Mouse (Mus musculus) lung, postnatal 25 days (tissue): ENCODE measurements around the gene Zfp451.
"Not testable (repeated sequence)": the region's sequence is repeated elsewhere in the genome, so short reads cannot be mapped to it uniquely, and the experiment has no call there.

Experiments used
- DNase-seq: peaks from one replicate; pipeline ENCODE4 v3.0.0; 2022; ENCODE audit warnings: low spot score

The Zfp451 gene

GRCm38 (mm10) chr1:33813868-33814794 is at the start of gene Zfp451:
Zfp451 (minus strand) TSS chr1:33814595.
- peak; percentile 90 for DNase-seq

GRCm38 (mm10) chr1:33846807-33847206 is 32.4 kb upstream of the Zfp451 start:
- DNase-seq: no peak

DNA sequence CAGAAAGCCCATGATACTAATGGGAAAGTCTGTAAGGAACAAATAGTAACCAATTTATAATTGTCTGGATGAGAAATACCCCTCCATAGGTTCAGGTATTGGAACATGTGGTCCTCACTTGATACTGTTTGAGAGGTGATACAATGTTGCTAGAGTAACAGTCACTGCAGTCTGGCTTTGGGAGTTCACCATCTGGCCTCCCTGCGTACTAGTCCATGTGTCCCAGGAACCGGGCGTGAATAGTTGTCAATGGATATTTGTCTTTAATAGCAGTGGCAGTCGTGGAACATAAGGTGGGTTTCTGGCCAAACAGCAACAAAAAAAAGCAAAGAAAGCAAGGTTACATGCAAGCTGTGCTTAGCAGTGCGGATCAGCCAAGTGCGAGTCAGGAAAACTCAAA is 29.4 kb upstream of the Zfp451 start:
- DNase-seq: no peak

- DNase-seq: not testable (repeated sequence)
Measured at GRCm38 (mm10) chr1:33838952-33839351, 24.6 kb upstream of the Zfp451 start.

GRCm38 (mm10) chr1:33830586-33830985 is 16.2 kb upstream of the Zfp451 start:
- DNase-seq: no peak

DNA sequence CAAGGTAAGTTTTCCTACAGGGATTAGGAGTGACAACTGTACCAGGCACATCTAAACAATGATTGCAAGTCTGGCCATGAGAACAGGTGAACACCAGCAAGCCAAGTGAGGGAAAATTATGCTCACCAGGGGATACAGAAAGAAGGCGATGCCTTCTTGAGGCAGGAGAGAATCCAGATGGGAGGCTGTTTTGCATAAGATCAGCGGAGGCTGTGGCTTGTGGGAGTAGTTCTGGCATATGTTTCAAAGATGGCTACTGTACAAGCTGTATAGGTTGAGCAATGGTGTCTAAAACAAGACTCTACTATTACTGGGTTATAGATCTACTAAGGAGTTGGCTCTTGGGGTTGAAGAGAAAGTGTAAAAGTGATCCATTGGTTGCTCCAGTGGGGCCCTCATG is 3.5 kb upstream of the Zfp451 start:
- DNase-seq: no peak

DNA sequence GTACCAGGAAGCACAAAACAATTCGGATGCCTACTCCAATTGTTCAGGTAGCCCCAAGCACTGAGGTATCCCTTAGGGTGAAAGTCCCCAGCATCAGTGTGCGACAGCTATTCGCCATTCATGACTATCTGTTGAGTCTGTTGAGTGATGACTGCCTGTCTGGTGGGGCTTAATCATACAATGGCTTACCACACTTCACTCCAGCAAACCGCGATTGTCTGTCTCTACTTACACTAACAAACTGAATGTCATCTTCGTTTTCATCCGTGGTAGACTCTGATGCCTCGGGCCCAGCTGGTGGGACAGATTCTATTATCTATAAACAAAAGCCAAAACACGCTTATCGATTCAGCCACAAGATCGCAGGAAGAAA is 914 bp downstream of the Zfp451 start:
- no peak for DNase-seq

GRCm38 (mm10) chr1:33803323-33803722 is 11.1 kb downstream of the Zfp451 start:
- DNase-seq: no peak

- no peak for DNase-seq
Measured at GRCm38 (mm10) chr1:33799620-33800019, 14.8 kb downstream of the Zfp451 start.

- peak; percentile 49 for DNase-seq
Measured at GRCm38 (mm10) chr1:33788493-33788892, 25.9 kb downstream of the Zfp451 start.

DNA sequence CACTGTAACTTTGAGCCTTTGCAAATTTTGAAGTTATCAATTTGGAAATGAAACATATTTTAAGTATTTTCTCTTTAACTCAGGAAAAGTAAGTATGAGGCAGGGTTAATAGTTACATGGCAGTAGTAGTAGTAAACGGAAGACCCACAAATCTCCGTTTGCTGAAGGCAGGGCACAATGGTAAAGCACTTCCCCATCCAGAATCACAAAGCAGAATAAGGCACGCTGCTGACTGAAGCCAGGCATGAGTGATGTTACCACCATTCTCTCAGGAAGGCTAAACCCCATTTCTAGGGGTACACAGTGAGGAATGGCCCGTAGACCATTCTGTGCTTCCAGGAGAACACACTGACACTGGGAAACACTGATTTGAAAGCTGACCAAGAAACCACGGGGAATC is 26.3 kb downstream of the Zfp451 start:
- no peak for DNase-seq

GRCm38 (mm10) chr1:33784561-33784960 is 29.8 kb downstream of the Zfp451 start:
- DNase-seq: no peak

GRCm38 (mm10) chr1:33776175-33776611 is 38.2 kb downstream of the Zfp451 start:
- no peak for DNase-seq

DNA sequence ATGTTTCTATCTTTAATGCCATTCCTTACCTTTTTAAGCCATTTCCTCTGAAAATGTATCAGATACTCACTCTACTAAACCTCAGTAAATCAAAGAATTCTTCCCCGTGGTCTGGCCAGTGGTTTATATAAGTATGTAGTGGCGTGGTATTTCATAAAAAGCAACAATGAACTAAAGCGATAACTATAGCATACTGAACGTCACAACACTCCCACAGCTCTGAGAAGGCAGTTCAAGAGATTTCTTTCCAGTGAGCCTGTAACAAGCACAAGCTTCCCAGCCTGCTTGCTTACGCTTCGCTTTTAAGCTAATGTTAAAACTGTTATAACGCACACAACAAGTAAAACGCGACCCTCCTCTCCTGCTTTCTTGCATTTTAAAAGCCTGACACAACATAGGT is 42.3 kb downstream of the Zfp451 start:
- no peak for DNase-seq

GRCm38 (mm10) chr1:33771621-33772020 is 42.8 kb downstream of the Zfp451 start:
- no peak for DNase-seq

- DNase-seq: no peak
Measured at GRCm38 (mm10) chr1:33768827-33769226, 45.6 kb downstream of the Zfp451 start.

GRCm38 (mm10) chr1:33768091-33768787 is 46.2 kb downstream of the Zfp451 start:
- no peak for DNase-seq

GRCm38 (mm10) chr1:33766520-33767508 is 47.6 kb downstream of the Zfp451 start:
- no peak for DNase-seq

DNA sequence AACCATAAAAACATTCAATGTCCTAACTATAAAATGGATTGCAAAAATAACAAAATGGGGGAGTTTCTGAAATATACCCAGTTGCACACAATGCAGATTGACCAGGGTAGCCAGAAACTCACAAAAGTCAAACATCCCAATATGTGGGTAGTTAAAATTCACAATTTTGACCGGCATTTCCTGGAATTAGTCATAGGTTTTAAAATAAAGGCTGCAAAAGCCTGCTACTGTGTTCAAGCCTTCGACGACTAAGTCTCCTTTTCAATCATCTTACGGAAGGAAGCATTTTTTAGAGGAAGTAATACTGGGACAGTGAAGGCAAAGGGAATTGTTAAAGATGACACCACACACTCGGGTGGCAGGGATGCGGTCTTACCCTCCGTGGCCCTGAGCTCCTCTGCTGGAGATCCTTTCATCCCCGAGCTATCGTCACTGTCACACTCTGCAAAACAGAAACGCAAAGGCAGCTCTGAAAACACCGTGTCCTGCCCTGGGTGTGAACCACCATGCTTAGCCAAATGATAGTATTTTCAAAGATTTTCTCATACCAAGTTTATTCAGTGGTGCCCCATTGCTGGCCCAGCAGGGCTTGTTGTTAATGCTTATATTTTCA is 48.8 kb downstream of the Zfp451 start:
- no peak for DNase-seq

GRCm38 (mm10) chr1:33763826-33764225 is 50.6 kb downstream of the Zfp451 start:
- no peak for DNase-seq

- no peak for DNase-seq
Measured at GRCm38 (mm10) chr1:33758488-33758887, 55.9 kb downstream of the Zfp451 start.
